Mouse (Mus musculus): ENCODE results near the gene Spcs1. TPM values are rescaled to one million over a fixed set of nuclear protein-coding genes. Genes with fewer than 3 reads are reported as not detected.

Gene Spcs1
- polyA plus RNA-seq (2017; shearing (Covaris generic)): 367 TPM

GRCm38 (mm10) chr14:31001307-31002205, at the start of gene Spcs1, which contains the start of gene Glt8d1:
Gene Spcs1 (minus strand): TSS chr14:31001672.
Gene Glt8d1 (plus strand): TSS chr14:31001400.

GRCm38 (mm10) chr14:31018860-31019291, 17.4 kb upstream of the Spcs1 start, which contains the start of the genes Pbrm1 and Gnl3:
Gene Pbrm1 (plus strand): TSS chr14:31019138.
Gene Gnl3 (minus strand): TSS chr14:31019152.

GRCm38 (mm10) chr14:30951154-30951825, 50.2 kb downstream of the Spcs1 start, which contains the start of gene Nek4:
Gene Nek4 (plus strand): TSS chr14:30951377.

Other genes with a start within 250 kb of the Spcs1 start
- 3.6 TPM for gene Tmem110, start 176.1 kb downstream of the Spcs1 start, polyA plus RNA-seq (2017; shearing (Covaris generic))
- gene Mustn1, start 122.5 kb downstream of the Spcs1 start, polyA plus RNA-seq (2017; shearing (Covaris generic)): 0.37 TPM
- gene Itih4, start 115.2 kb downstream of the Spcs1 start, polyA plus RNA-seq (2017; shearing (Covaris generic)): not detected
- not detected for gene Itih3, start 77.9 kb downstream of the Spcs1 start, polyA plus RNA-seq (2017; shearing (Covaris generic))
- gene Itih1, start 58.4 kb downstream of the Spcs1 start, polyA plus RNA-seq (2017; shearing (Covaris generic)): not detected
- gene Nek4, start 50.3 kb downstream of the Spcs1 start, polyA plus RNA-seq (2017; shearing (Covaris generic)): 11.7 TPM
- 8.5 TPM for gene Glt8d1, start 272 bp downstream of the Spcs1 start, polyA plus RNA-seq (2017; shearing (Covaris generic))
- gene Pbrm1, start 17.5 kb upstream of the Spcs1 start, polyA plus RNA-seq (2017; shearing (Covaris generic)): 40.6 TPM
- 84.0 TPM for gene Gnl3, start 17.5 kb upstream of the Spcs1 start, polyA plus RNA-seq (2017; shearing (Covaris generic))
- 58.6 TPM for gene Smim4, start 127.3 kb upstream of the Spcs1 start, polyA plus RNA-seq (2017; shearing (Covaris generic))
- not detected for gene Nt5dc2, start 129.4 kb upstream of the Spcs1 start, polyA plus RNA-seq (2017; shearing (Covaris generic))
- 3.2 TPM for gene Stab1, start 167.0 kb upstream of the Spcs1 start, polyA plus RNA-seq (2017; shearing (Covaris generic))
- 0.42 TPM for gene Tnnc1, start 206.6 kb upstream of the Spcs1 start, polyA plus RNA-seq (2017; shearing (Covaris generic))
- 176 TPM for gene Nisch, start 215.3 kb upstream of the Spcs1 start, polyA plus RNA-seq (2017; shearing (Covaris generic))
- 0.07 TPM for gene Sema3g, start 216.2 kb upstream of the Spcs1 start, polyA plus RNA-seq (2017; shearing (Covaris generic))
- gene Phf7, start 249.6 kb upstream of the Spcs1 start, polyA plus RNA-seq (2017; shearing (Covaris generic)): 12.3 TPM
- gene Bap1, start 249.8 kb upstream of the Spcs1 start, polyA plus RNA-seq (2017; shearing (Covaris generic)): 90.5 TPM